Mouse (Mus musculus): Measurements from ENCODE around the gene Slc35b2.

Gene Slc35b2

DNA sequence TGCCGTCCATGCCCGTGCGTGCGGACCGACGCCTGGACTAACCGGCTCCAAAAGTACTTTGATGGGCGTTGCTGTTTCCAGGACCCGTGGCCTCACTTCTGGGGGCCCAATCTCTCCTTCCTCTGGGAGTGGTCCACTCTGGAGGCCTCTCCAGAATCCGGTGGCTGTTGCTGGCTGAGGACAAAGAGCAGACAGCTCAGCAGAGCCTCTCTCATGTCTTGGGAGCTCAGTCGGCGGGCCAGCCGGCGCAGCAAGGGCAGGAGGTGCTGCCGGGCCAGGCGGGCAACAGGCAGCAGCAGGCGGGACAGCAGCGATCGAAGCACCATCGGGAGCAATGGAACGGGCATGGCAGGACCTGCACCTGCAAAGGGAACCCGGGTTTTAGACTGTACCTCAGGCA is 37.7 kb downstream of the Slc35b2 start:
- DNase-seq, result no peak

DNA sequence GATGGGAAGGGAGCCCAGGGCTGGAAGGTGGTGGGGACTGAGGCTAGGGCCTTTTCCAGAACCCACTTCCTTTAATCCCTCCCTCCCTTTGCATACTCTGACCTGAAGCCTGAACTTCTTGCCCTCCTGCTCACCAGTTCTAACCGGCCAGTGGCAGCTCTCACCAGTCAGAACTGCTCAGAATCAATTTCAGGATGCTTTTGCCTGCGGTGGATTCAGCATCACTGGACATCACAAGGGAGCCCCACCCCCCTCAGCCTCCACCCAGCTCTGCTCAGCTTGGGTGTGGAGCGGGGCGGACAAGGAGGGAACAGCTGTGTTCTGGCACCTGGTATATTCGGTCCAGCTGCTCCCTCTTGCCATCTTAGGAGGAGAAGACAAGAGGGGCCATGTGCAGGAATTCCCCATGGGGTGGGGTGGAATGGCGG is 38.2 kb downstream of the Slc35b2 start, which contains the start of gene Mymx:
Mymx (minus strand) TSS at position 226 of the 428 bp plus-strand sequence.
- no peak for DNase-seq

DNA sequence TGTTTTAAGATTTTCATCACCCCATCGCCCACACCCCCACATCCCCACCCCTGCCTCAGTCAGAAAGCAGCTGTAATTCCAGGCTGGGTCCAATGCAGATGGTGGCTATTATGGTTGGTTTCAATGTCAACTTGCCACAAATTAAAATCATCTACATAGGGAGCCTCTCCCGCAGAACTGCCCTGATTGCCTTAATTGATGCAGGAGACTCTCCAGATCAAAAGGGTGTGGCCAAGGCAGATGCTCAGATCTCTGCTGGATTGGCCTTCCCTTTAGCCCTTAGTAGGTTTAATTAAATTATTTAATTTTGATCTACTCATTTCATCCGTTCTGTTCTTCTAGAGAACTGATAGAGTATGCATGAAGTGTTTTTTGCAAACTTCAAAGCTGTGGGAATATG is 39.3 kb downstream of the Slc35b2 start:
- DNase-seq, result no peak

DNA sequence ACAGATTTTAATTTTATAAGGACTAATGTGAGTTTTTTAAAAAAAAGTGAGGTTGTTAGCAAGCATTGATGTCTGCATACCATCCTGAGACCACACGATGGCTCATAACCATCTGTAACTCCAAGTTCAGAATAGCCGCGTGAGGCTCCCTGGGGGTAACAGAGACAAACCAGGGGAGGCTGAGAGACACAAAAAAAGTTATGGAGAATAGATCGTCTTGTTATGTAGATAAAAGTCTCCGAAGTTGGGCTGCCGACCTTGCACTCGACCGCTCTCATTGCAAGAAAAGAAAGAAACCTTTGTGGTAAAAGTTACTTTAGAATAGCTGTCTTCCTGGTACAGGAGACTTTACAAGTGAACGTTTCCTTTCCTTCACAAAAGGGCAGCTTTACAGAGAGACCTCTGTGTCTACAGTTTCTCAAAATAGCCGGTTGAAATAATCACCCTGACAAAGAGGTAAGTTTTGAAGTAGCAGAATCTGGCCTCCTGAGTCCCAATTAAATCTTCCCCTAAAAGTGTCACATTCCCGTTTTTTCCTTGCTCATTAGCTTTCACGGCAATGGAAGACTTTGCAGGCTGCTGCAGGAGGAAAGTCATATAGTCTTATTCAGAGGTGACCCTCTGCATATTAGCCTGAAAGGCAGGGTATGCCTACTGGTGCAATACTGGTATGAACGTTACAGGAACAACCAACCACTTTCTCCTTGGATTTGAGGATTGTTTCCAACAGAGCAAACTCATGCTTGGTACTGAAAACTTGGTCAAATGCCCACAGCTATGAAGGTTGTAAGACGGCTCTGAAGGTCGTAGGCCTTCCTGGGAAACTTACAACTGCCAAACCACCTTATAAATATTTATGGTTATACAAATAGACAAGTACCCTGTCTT is 43.6 kb downstream of the Slc35b2 start:
- DNase-seq, result no peak

DNA sequence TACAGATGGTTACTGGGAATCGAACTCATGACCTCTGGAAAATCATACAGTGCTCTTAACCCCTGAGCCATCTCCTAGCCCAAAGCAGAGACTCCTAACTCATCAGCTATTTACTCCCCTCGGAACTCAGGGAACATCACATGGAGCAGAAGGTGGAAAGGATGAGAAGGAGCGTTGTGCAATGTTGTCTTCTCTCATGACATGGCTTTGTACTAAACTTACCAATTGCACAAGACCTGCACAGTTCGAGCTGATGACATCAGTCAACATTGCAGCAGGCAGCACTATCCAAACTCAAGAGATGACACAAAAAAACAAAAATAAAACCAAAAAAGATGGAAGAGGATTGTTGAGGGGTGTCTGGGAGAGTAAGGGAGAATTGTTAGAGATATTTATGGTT is 44.7 kb downstream of the Slc35b2 start:
- no peak for DNase-seq

DNA sequence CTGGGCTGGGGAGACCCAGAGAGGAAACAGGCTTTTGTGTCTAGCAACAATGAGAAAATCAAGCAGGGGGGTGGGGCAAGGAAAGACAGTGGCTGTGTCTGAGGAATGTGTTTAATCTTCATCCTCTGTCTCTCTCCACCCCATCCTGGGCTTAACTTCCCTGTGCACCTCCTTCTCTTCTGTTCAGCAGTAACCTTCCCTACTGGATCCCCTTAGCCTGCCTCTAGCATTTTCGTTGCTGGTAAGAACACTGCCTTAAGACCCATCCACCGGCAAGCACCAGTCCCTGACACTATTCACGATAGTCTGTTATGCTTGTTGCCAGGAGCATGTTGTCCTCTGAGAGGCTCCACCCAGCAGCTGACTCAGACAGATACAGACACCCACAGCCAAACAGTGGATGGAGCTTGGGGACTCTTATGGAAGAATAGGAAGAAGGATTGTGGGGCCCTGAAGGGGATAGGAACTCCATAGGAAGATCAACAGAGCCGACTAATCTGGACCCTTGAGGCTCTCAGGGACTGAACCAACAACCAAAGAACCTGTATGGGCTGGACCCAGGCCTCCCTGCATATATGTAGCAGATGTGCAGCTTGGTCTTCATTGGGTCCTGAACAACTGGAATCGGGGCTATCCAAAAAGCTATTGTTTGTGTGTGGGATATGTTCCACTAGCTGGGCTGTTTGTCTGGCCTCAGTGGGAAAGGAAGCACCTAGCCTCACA is 46.6 kb downstream of the Slc35b2 start:
- no peak for DNase-seq

DNA sequence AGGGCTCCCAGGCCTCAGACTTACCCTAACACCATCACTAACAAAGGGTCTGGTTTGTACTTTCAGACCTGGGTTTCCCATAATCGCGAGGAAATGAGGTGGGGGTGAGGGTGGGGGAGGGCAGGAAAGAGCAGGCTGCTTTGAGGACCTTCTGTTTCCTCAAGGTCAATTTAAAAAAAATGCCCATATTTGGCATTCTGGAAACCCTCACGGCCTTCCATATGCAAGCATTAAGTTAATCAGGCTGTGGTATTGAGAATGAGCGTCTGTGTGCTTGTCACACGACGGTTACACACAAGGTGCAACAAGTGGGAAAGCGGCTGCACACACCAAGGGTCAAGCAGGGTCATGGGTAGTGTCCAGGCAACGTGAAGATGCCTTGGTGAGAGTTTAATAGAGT is 48.3 kb downstream of the Slc35b2 start:
- DNase-seq, result no peak

DNA sequence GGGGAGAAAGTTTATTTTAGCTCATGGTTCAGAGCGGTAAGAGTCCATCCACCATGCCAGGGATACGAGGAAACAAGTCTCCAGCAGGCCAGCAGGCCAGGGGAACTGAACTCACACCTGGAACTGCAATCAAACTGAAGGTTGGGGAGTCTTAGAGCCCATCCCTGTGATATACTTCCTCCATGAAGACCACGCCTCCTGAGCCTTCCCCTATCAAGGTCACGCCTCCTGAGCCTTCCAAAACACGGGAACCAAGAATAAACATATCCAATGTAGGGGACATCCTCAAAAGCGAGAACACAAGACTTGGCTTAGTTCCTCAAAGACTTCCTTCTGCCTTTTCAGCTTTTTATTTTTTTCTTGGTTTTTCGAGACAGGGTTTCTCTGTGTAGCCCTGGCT is 49.2 kb downstream of the Slc35b2 start:
- no peak for DNase-seq

DNA sequence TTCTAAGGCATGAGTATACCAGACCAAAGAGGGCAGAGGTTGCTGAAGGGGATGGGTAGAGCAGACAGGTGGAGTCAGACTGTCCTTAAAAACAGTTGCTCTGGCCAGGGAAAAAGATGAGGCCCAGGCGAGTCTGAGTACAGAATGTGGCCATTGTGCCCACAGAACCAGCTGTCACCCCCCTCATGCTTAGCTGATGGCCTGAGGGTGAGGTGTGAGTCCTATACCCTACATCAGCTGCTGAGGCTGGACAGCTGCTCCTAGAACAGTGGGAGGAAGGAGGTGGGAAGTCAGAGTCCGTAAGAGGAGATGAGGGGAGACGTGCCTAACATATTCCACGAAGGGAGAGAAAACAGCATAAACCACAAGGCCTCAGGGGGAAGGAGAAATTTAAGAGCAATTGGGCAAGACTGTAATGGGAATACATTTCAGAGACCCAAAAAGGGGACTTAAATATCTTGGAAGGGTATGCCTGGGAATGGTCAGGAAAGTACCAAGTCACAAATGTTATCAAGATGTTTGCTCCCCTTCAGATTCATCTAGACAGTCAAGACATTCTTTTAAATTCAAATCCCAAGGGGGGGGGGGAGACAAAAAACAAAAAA is 52.5 kb downstream of the Slc35b2 start:
- DNase-seq, result no peak

DNA sequence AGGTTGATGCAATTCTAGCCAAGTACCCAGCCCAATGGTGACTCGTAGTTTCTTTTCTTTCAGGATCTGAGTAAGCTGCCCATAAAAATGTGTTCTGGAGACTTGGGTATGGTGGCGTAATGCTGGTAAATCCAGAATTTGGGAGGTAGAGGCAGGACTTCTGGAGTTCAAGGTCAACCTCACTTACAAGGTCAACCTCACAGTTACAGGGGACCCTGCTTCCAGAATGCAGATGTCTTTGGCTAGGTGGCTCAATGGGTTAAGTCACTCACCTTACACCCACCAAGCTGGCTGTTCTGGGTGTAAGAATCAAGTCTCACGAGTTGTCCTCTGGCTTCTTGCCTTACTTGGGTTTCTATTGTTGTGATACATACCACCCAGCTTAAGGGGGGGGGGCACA is 53.0 kb downstream of the Slc35b2 start:
- no peak for DNase-seq
